Mouse (Mus musculus) kidney, adult 2 months (tissue): Measurements from ENCODE around the gene Lrrc57. TPM values are rescaled to one million over a fixed set of nuclear protein-coding genes. Genes with fewer than 3 reads are reported as not detected.
A peak's percentile ranks its signal among the peaks of the same experiment; 100 is the strongest.

Experiments used
- DNase-seq: peaks from one replicate; pipeline ENCODE4 v3.0.0; 2021
- H3K27ac ChIP-seq: fragments of 200-500 bp; 2 replicates; pipeline ENCODE4 v1.5.1; 2012; ENCODE audit warnings: low read depth, low read length, control low read depth, inconsistent platforms; ENCODE audit not compliant: insufficient read depth
- H3K27me3 ChIP-seq: fragments of 200-500 bp; replicated peaks from 2 replicates; pipeline ENCODE4 v1.6.1; 2012; ENCODE audit warnings: mild to moderate bottlenecking, moderate library complexity, low read length, inconsistent platforms; ENCODE audit not compliant: control insufficient read depth, insufficient read depth
- H3K36me3 ChIP-seq: fragments of 200-500 bp; 2 replicates; pipeline ENCODE4 v1.6.1; 2012; ENCODE audit warnings: mild to moderate bottlenecking, moderate library complexity, low read length, inconsistent platforms; ENCODE audit not compliant: control insufficient read depth, insufficient read depth
- H3K4me1 ChIP-seq: fragments of 200-500 bp; 2 replicates; pipeline ENCODE4 v1.6.1; 2011; ENCODE audit warnings: low read length; ENCODE audit not compliant: control insufficient read depth, insufficient read depth
- H3K4me3 ChIP-seq: fragments of 200-500 bp; 2 replicates; pipeline ENCODE4 v1.5.1; 2011; ENCODE audit warnings: mild to moderate bottlenecking, low read depth, low read length, control low read depth; ENCODE audit not compliant: insufficient read depth
- CTCF ChIP-seq: fragments of 200-500 bp; conservative IDR thresholded peaks from 2 replicates; pipeline ENCODE4 v1.5.1; 2011; ENCODE audit warnings: low read depth, mild to moderate bottlenecking, control low read depth, low read length, moderate library complexity, mixed read lengths; ENCODE audit not compliant: insufficient read depth, insufficient read length
- POLR2A ChIP-seq: fragments of 200-500 bp; IDR thresholded peaks from one replicate; pipeline ENCODE4 v1.6.1; 2011; ENCODE audit warnings: low read depth, low read length, control low read depth
- WGBS: fragments of 180-500 bp; shearing (Covaris S2); methylation state at CpG from one replicate; pipeline ENCODE4 v1.1.7; 2018; 5-methylcytosine and 5-hydroxymethylcytosine counted together
- polyA plus RNA-seq: library from polyadenylated mRNA; depleted of rRNA; stranded (reverse); fragments of >200 nt; gene quantifications from 2 replicates; pipeline ENCODE4 v1.2.3, GENCODE M21; 2012

Lrrc57 gene
- polyA plus RNA-seq, 1 experiment = 10.6 TPM

GRCm38 (mm10) chr2:120646777-120647176 lies 37.5 kb upstream of the Lrrc57 start:
- no peak for DNase-seq
- no peak overlapping the region for H3K27ac ChIP-seq
- no peaks in the 10 kb centered on the region for H3K4me1 ChIP-seq
- WGBS = 63% methylated on average over 4 of the region's 4 CpGs
- H3K27me3 ChIP-seq = no peaks in the 10 kb centered on the region; the same call in 1 of the 2 replicates
- TF ChIP-seq POLR2A = no peak
- no peak for TF ChIP-seq CTCF
- H3K4me3 ChIP-seq = no peak overlapping the region
- H3K36me3 ChIP-seq = no peaks in the 10 kb centered on the region

GRCm38 (mm10) chr2:120643836-120644235 lies 34.5 kb upstream of the Lrrc57 start:
- no peak for DNase-seq
- H3K27ac ChIP-seq = no peak overlapping the region

DNA sequence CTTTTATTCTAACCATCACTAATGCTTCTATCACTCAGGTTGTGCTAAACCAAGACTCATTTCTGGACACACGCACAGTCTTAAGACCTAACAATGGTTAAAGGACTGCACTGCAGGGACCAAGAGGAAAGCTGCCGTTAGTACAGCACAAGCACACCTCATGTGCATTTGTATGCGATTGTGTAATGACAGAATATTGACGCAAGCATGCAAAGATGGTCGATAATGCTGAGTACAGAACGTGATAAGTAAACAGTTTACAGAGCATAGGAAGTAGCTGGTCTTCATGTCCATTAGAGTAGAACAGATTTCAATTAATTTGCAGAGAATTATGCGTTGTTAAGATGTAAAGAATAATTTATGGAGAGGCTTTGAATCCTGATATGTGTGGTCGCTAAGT lies 31.5 kb upstream of the Lrrc57 start:
- 85% methylated on average over 8 of the region's 8 CpGs for WGBS
- Histone ChIP-seq H3K27ac (no peak overlapping the region), H3K4me3 (no peak overlapping the region), H3K36me3 (no peaks in the 10 kb centered on the region), H3K27me3 (no peaks in the 10 kb centered on the region), H3K4me1 (no peaks in the 10 kb centered on the region)
- no peak for TF ChIP-seq POLR2A
- no peak for TF ChIP-seq CTCF
- DNase-seq = no peak

More at GRCm38 (mm10) chr2:120643836-120644235, 34.5 kb upstream of the Lrrc57 start:
- no peaks in the 10 kb centered on the region for H3K27me3 ChIP-seq
- no peak overlapping the region for H3K4me3 ChIP-seq
- no peaks in the 10 kb centered on the region for H3K4me1 ChIP-seq
- no peak for TF ChIP-seq CTCF
- no peak for TF ChIP-seq POLR2A
- no peaks in the 10 kb centered on the region for H3K36me3 ChIP-seq
- WGBS = 73% methylated on average over 7 of the region's 7 CpGs

DNA sequence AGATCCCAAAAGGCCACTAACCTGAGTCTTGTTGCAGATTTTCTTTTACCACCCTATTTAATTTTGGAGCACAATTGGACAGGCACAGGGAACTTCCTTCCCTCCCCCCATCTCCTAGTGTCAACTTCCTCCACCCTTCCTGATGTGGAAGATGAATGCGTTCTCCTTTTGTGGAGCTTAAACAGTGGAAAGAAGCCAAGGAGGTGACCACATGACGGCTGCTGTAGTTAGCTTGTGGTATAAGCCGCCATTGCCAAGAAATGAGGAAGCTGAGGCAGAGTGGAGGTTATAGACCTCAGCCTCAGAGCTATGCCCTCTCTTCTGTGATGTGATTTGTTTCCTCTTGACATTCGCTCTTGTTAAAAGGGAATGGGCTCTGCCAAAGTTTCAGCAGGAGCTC lies 22.6 kb upstream of the Lrrc57 start:
- H3K36me3 ChIP-seq = no peaks in the 10 kb centered on the region
- DNase-seq = peak; percentile 85
- peak overlapping the region; percentile 62 for H3K27ac ChIP-seq
- H3K4me3 ChIP-seq = no peak overlapping the region
- no peaks in the 10 kb centered on the region for H3K27me3 ChIP-seq
- TF ChIP-seq CTCF (no peak), POLR2A (no peak)
- WGBS = 58% methylated on average over 4 of the region's 4 CpGs
- H3K4me1 ChIP-seq = 0 out of 2 replicates have a peak, but pooled peaks cover 2% of the 10 kb centered on the region

DNA sequence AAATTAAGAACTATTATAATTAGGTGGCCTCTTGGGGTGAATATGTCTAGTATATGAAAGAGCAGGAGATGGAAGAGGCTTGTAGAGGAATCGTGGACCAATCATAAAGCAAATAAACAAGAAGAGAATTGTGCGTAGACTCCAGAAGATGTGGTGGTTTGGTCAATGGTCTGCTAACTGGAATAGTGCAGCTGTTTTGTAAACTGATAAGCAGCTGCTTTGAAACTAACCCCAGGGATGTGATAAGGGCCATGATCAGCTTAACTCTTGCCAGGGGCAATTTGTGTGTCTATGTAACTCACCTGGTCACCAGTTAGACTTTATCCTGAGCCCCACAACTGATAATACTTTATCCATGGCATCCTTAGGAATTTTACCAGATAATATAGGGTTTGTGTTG lies 22.2 kb upstream of the Lrrc57 start:
- Histone ChIP-seq H3K4me3 (no peak overlapping the region), H3K4me1 (0 out of 2 replicates have a peak, but pooled peaks cover 2% of the 10 kb centered on the region), H3K27ac (peak overlapping the region; percentile 58), H3K36me3 (no peaks in the 10 kb centered on the region), H3K27me3 (no peaks in the 10 kb centered on the region)
- TF ChIP-seq POLR2A (no peak), CTCF (no peak)
- whole genome bisulfite sequencing = 91% methylated on average over 2 of the region's 2 CpGs
- DNase-seq = no peak

GRCm38 (mm10) chr2:120630655-120631054 lies 21.3 kb upstream of the Lrrc57 start:
- Histone ChIP-seq H3K27ac (no peak overlapping the region), H3K27me3 (no peaks in the 10 kb centered on the region), H3K4me1 (0 out of 2 replicates have a peak, but pooled peaks cover 2% of the 10 kb centered on the region), H3K36me3 (no peaks in the 10 kb centered on the region), H3K4me3 (no peak overlapping the region)
- DNase-seq = no peak
- TF ChIP-seq POLR2A (no peak), CTCF (no peak)
- 55% methylated on average over 2 of the region's 2 CpGs for WGBS

- Histone ChIP-seq H3K4me3 (no peak overlapping the region), H3K27ac (no peak overlapping the region), H3K4me1 (0 out of 2 replicates have a peak, but pooled peaks cover 2% of the 10 kb centered on the region), H3K36me3 (no peaks in the 10 kb centered on the region), H3K27me3 (no peaks in the 10 kb centered on the region)
- TF ChIP-seq CTCF = no peak
- TF ChIP-seq POLR2A = no peak
- WGBS = 65% methylated on average over 2 of the region's 2 CpGs
- no peak for DNase-seq
These were observed 20.9 kb upstream of the Lrrc57 start for GRCm38 (mm10) chr2:120630246-120630645.
